Mouse (Mus musculus): ENCODE results near the gene Hoxb9. TPM values are rescaled to one million over a fixed set of nuclear protein-coding genes. Genes with fewer than 3 reads are reported as not detected.

Gene Hoxb9
- polyA plus RNA-seq, 1 experiment from 2014 or later, result 0.08 TPM

GRCm38 (mm10) chr11:96275896-96276295, 4.6 kb downstream of the Hoxb9 start:
- no peaks in the 10 kb centered on the region for H3K4me1 ChIP-seq (ENCODE audit: insufficient read depth)

DNA sequence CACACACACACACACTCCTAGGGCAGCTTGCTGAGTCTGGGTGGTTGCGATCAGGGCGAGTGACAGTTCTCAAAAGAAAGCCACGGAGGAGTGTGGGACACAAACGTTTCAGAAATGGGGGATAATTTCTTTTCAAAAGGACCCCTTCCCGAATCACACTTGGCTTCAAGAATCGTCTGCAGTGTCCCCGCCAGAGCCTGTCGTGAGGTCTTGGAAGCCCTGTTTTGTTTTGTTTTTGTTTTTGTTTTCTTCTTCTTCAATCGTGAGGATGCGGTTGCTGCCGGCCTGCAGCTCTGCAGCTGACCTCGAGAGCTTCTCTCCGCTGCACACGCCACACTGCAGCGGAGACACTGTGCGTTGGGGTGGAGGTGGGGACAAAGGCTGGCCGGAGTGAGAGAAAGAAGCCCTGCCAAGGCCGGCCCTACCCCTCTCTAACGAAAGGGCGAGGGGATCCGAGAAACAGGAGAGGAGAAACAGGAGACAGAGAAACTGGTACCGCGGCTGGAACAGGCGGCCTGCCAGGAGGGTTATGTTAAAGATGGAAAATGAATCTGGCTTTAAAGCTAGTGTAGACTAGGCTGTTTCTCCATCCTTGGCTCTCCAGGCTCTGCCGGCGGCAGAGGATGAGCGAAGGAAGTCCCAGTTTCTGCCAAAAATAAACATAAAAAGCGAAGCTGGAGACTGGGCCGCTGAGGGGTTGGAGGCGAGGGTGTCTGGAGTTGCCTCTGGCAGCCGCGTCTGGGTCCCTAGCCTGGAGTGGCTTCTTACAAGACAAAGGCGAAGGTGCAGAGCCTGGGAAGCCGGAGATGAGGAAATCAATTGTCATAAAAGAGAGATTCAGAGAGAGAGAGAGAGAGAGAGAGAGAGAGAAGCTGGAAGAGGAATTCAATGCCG, 6.1 kb downstream of the Hoxb9 start:
- ATAC-seq (ENCODE audit: insufficient read depth), result no peak

More at GRCm38 (mm10) chr11:96275896-96276295, 4.6 kb downstream of the Hoxb9 start:
- no peak overlapping the region for H3K9ac ChIP-seq
- no peaks in the 10 kb centered on the region for H3K36me3 ChIP-seq (ENCODE audit: insufficient read depth)
- H3K4me3 ChIP-seq (ENCODE audit: low read depth, low read length), result no peak overlapping the region
- H3K27me3 ChIP-seq (ENCODE audit: insufficient read depth, low read length), result peaks cover 96% of the 10 kb centered on the region
- no peak for ATAC-seq (ENCODE audit: insufficient read depth)
- WGBS, result 9% methylated on average over 4 of the region's 4 CpGs
- no peak for TF ChIP-seq CTCF (IDR thresholded peaks at IDR 0.05; ENCODE audit: low read depth)
- no peak for DNase-seq
- H3K9me3 ChIP-seq (ENCODE audit: low read depth, low read length), result no peaks in the 10 kb centered on the region
- no peak overlapping the region for H3K27ac ChIP-seq (ENCODE audit: low read depth)
- no peak overlapping the region for H3K4me2 ChIP-seq

DNA sequence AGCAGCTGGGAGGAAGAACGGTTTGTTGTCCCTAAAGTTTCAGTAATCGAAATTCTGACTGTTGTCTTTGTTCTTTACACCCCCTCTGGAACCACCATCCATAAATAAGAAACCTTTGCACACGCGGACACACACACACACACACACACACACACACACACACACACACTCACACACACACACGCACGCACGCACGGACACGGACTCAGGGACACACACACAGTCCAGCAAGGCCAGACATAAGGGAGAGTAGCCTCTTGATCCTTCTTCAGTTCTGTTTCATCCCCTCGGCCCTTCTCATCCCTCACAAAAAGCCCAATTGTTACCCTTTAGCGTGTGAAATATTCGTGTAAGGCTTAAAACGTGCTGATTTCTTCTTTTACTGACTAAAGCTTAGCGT, 7.1 kb downstream of the Hoxb9 start:
- Histone ChIP-seq H3K27me3 (ENCODE audit: insufficient read depth, low read length) (peaks cover 95% of the 10 kb centered on the region), H3K36me3 (ENCODE audit: insufficient read depth) (no peaks in the 10 kb centered on the region), H3K4me1 (ENCODE audit: insufficient read depth) (no peaks in the 10 kb centered on the region), H3K27ac (ENCODE audit: low read depth) (no peak overlapping the region), H3K4me3 (ENCODE audit: low read depth, low read length) (no peak overlapping the region), H3K9me3 (ENCODE audit: low read depth, low read length) (no peaks in the 10 kb centered on the region), H3K9ac (no peak overlapping the region), H3K4me2 (no peak overlapping the region; the same call in 1 of the 2 replicates)
- WGBS, result 15% methylated on average over 14 of the region's 14 CpGs
- no peak for ATAC-seq (ENCODE audit: insufficient read depth)
- no peak for TF ChIP-seq CTCF (IDR thresholded peaks at IDR 0.05; ENCODE audit: low read depth)
- no peak for DNase-seq

More for the DNA sequence above, 6.1 kb downstream of the Hoxb9 start:
- Histone ChIP-seq H3K9me3 (ENCODE audit: low read depth, low read length) (no peaks in the 10 kb centered on the region), H3K4me3 (ENCODE audit: low read depth, low read length) (no peak overlapping the region), H3K36me3 (ENCODE audit: insufficient read depth) (no peaks in the 10 kb centered on the region), H3K4me2 (peak overlapping the region; percentile 31; the same call in 1 of the 2 replicates), H3K4me1 (ENCODE audit: insufficient read depth) (no peaks in the 10 kb centered on the region), H3K27ac (ENCODE audit: low read depth) (no peak overlapping the region), H3K27me3 (ENCODE audit: insufficient read depth, low read length) (peaks cover 96% of the 10 kb centered on the region), H3K9ac (no peak overlapping the region)
- 1% methylated on average over 35 of the region's 35 CpGs for WGBS
- TF ChIP-seq CTCF (IDR thresholded peaks at IDR 0.05; ENCODE audit: low read depth), result no peak
- no peak for DNase-seq

GRCm38 (mm10) chr11:96278773-96279172, 7.5 kb downstream of the Hoxb9 start:
- H3K27me3 ChIP-seq (ENCODE audit: insufficient read depth, low read length), result peaks cover 95% of the 10 kb centered on the region
- no peaks in the 10 kb centered on the region for H3K36me3 ChIP-seq (ENCODE audit: insufficient read depth)
- no peaks in the 10 kb centered on the region for H3K4me1 ChIP-seq (ENCODE audit: insufficient read depth)
- no peak overlapping the region for H3K9ac ChIP-seq
- peak; percentile 86 for TF ChIP-seq CTCF (IDR thresholded peaks at IDR 0.05; ENCODE audit: low read depth)
- WGBS, result under 1% methylated on average over 9 of the region's 9 CpGs
- H3K4me3 ChIP-seq (ENCODE audit: low read depth, low read length), result no peak overlapping the region
- ATAC-seq (ENCODE audit: insufficient read depth), result peak; percentile 67; the same call in 1 of the 2 replicates
- no peak overlapping the region; the same call in 1 of the 2 replicates for H3K4me2 ChIP-seq
- DNase-seq, result peak; percentile 96
- H3K9me3 ChIP-seq (ENCODE audit: low read depth, low read length), result no peaks in the 10 kb centered on the region
- no peak overlapping the region for H3K27ac ChIP-seq (ENCODE audit: low read depth)

DNA sequence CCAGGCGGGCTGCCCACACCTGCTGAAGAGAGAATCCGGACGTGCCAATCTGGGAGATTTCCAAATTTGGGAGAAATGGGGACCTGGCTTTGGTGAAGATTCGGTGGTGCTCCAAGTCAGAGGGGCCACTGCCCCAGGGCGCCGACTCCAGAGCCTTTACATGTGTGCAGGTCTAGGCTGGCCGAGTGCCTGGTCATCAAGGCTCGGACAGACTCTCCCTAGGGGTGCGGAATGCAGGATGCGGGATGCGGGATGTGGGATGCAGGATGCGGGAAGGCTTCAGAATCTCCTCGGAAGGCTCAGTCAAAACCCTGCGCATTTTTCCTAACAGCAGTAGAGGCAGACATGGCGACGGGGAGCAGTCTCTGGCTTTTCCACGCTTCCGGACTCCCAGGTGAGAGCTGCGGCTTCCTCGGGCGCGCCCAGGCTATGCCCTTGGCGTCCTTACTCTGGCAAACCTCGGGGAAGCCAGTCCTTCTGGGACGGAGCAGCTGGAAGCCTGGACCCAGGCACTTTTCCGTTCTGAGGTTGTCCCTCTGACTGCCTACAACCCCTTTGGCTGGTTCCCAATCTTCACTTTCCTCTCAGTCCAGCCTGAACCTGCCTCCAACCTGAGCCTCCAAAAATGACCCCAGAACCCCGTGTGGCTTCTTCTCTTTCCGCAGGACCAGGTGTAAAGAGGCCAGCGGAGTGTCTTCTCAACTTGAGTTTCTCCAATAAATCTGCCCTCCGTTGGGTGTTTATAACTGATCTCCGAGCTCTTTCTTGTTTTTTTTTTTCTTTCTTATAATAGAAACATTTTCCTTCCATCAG, 8.4 kb downstream of the Hoxb9 start:
- no peaks in the 10 kb centered on the region for H3K4me1 ChIP-seq (ENCODE audit: insufficient read depth)
- ATAC-seq (ENCODE audit: insufficient read depth), result no peak
- H3K27ac ChIP-seq (ENCODE audit: low read depth), result no peak overlapping the region

DNA sequence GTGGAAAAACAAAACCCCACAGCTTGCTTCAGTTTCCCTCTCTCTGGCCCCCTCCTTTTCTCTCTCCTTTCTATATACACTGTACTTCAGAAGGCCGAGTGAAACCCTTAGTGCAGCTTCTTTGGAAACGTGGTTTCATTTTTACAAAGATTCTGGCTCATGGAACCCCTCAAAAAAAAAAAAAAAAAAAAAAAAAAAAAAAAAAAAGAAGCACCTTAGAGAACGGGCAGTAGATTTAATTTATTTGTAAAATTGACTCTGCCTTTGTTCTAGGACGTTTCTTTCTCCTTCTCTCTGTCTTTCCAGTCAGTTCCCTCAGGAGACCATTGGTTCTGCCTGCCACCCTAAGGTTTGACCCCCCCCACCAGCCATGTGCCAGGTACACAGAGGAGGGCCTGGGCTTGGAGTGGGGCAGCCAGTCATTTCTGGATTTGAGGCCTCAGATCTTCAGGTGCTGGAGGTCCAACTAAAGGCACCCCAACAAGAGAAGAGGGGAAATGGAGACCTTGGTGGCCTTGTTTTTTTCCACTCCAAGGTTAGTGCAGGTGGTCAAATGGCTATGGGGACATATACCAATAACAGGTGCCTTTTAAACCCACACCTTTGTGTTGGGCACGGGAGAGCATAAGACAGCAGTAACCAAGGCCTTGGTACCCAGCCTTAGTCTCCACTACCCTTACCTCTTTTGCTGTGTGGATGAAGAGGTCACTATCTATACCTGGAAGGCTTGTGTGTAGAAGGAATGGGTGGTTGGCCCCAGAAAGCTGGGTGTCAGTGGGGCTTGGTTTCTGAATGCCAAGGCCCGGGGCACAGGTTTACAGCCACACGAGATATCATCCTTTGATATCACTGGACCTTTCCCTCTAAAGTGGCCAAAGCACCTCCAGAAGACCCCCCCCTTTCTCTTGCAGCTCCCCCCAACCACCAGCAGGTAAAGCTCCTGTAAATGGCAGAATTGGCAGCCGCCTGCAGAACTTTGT, 9.4 kb downstream of the Hoxb9 start:
- WGBS, result 21% methylated on average over 8 of the region's 8 CpGs
- DNase-seq (no peak), ATAC-seq (ENCODE audit: insufficient read depth) (no peak)
- Histone ChIP-seq H3K27me3 (ENCODE audit: insufficient read depth, low read length) (peaks cover 92% of the 10 kb centered on the region), H3K27ac (ENCODE audit: low read depth) (no peak overlapping the region), H3K9ac (no peak overlapping the region), H3K9me3 (ENCODE audit: low read depth, low read length) (no peaks in the 10 kb centered on the region), H3K4me1 (ENCODE audit: insufficient read depth) (no peaks in the 10 kb centered on the region), H3K4me3 (ENCODE audit: low read depth, low read length) (no peak overlapping the region), H3K36me3 (ENCODE audit: insufficient read depth) (no peaks in the 10 kb centered on the region), H3K4me2 (no peak overlapping the region)
- TF ChIP-seq CTCF (IDR thresholded peaks at IDR 0.05; ENCODE audit: low read depth), result no peak

More for the DNA sequence above, 8.4 kb downstream of the Hoxb9 start:
- H3K36me3 ChIP-seq (ENCODE audit: insufficient read depth), result no peaks in the 10 kb centered on the region
- WGBS, result 4% methylated on average over 31 of the region's 31 CpGs
- TF ChIP-seq CTCF (IDR thresholded peaks at IDR 0.05; ENCODE audit: low read depth), result no peak
- peaks cover 95% of the 10 kb centered on the region for H3K27me3 ChIP-seq (ENCODE audit: insufficient read depth, low read length)
- 0 out of 2 replicates have a peak overlapping the region, but pooled peaks have one; percentile 30 for H3K4me2 ChIP-seq
- DNase-seq, result no peak
- H3K9ac ChIP-seq, result no peak overlapping the region
- no peaks in the 10 kb centered on the region for H3K9me3 ChIP-seq (ENCODE audit: low read depth, low read length)
- H3K4me3 ChIP-seq (ENCODE audit: low read depth, low read length), result 0 out of 2 replicates have a peak overlapping the region, but pooled peaks have one; percentile 2
